Mouse (Mus musculus): ENCODE measurements around the gene Parp4. TPM values are rescaled to one million over a fixed set of nuclear protein-coding genes. Genes with fewer than 3 reads are reported as not detected.

The Parp4 gene
- polyA plus RNA-seq (2015; fragmentation: Nextera tagmentation; extraction: Ambion mirVana), result 0.93 and 1.5 TPM in 2 replicates

- H3K9me3 ChIP-seq (replicated peaks; ENCODE audit: control insufficient read depth, low read length, poor library complexity, severe bottlenecking), result no peaks in the 10 kb centered on the region
- H3K4me2 ChIP-seq (ENCODE audit: low read length), result peak within 1 kb of the TSS; percentile 59
- H3K27me3 ChIP-seq (ENCODE audit: control insufficient read depth, insufficient read depth, low read depth, low read length), result peaks cover 5% of the 10 kb centered on the region; the same call in 1 of the 2 replicates
- H3K36me3 ChIP-seq (ENCODE audit: control insufficient read depth, insufficient read depth, low read length), result no peaks in the 10 kb centered on the region
- no peak for ATAC-seq
- peak within 1 kb of the TSS; percentile 49 for H3K9ac ChIP-seq (ENCODE audit: low read depth, low read length)
- H3K4me1 ChIP-seq (ENCODE audit: control insufficient read depth, insufficient read depth, low read length), result 0 out of 2 replicates have a peak, but pooled peaks cover 4% of the 10 kb centered on the region
- no peak within 1 kb of the TSS for H3K27ac ChIP-seq (ENCODE audit: low read length)
- peak within 1 kb of the TSS; percentile 36 for H3K4me3 ChIP-seq (ENCODE audit: low read depth, low read length)
- WGBS, result 1% methylated on average over 24 of the region's 24 CpGs
Measured at GRCm38 (mm10) chr14:56575416-56575815, at the start of gene Parp4, which contains the start of gene Cenpj. TSS of gene Parp4 (plus strand) at chr14:56575619. TSS of gene Cenpj (minus strand) at chr14:56575425.

DNA sequence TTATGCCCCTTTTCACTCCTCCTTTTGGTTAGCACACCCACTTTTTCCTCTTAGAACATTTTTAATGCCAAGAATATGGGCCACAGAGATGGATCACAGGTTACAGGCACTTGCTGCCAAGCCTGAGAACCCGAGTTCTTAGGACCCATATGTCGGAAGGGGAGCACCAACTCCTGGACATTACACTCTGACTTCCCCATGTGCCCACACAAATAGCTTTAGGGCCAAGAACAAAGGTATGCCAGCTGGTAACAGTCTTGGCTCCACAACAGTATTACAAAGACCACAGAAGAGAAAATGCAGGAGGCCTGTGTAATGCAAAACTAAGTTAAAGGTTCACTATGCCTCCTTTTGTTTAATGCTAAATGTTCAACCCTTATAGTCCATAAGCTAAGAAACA lies 44.6 kb upstream of the Parp4 start:
- Histone ChIP-seq H3K9ac (ENCODE audit: low read depth, low read length) (no peak overlapping the region), H3K27me3 (ENCODE audit: control insufficient read depth, insufficient read depth, low read depth, low read length) (no peaks in the 10 kb centered on the region), H3K9me3 (replicated peaks; ENCODE audit: control insufficient read depth, low read length, poor library complexity, severe bottlenecking) (no peaks in the 10 kb centered on the region), H3K36me3 (ENCODE audit: control insufficient read depth, insufficient read depth, low read length) (0 out of 2 replicates have a peak, but pooled peaks cover 4% of the 10 kb centered on the region), H3K4me2 (ENCODE audit: low read length) (no peak overlapping the region), H3K27ac (ENCODE audit: low read length) (no peak overlapping the region), H3K4me1 (ENCODE audit: control insufficient read depth, insufficient read depth, low read length) (no peaks in the 10 kb centered on the region), H3K4me3 (ENCODE audit: low read depth, low read length) (no peak overlapping the region)
- ATAC-seq, result no peak
- WGBS, result 91% methylated on average over 2 of the region's 2 CpGs

- no peaks in the 10 kb centered on the region for H3K36me3 ChIP-seq (ENCODE audit: control insufficient read depth, insufficient read depth, low read length)
- no peak overlapping the region for H3K4me2 ChIP-seq (ENCODE audit: low read length)
- H3K27ac ChIP-seq (ENCODE audit: low read length), result no peak overlapping the region
- no peaks in the 10 kb centered on the region for H3K9me3 ChIP-seq (replicated peaks; ENCODE audit: control insufficient read depth, low read length, poor library complexity, severe bottlenecking)
- H3K27me3 ChIP-seq (ENCODE audit: control insufficient read depth, insufficient read depth, low read depth, low read length), result no peaks in the 10 kb centered on the region
- no peaks in the 10 kb centered on the region for H3K4me1 ChIP-seq (ENCODE audit: control insufficient read depth, insufficient read depth, low read length)
- 90% methylated on average over 1 of the region's 1 CpGs for WGBS
- H3K9ac ChIP-seq (ENCODE audit: low read depth, low read length), result no peak overlapping the region
- H3K4me3 ChIP-seq (ENCODE audit: low read depth, low read length), result no peak overlapping the region
- ATAC-seq, result no peak
Measured at GRCm38 (mm10) chr14:56544946-56545345, 30.5 kb upstream of the Parp4 start.

GRCm38 (mm10) chr14:56545491-56545890 lies 29.9 kb upstream of the Parp4 start:
- Histone ChIP-seq H3K27me3 (ENCODE audit: control insufficient read depth, insufficient read depth, low read depth, low read length) (no peaks in the 10 kb centered on the region), H3K4me2 (ENCODE audit: low read length) (no peak overlapping the region), H3K4me3 (ENCODE audit: low read depth, low read length) (no peak overlapping the region), H3K27ac (ENCODE audit: low read length) (no peak overlapping the region), H3K36me3 (ENCODE audit: control insufficient read depth, insufficient read depth, low read length) (no peaks in the 10 kb centered on the region), H3K4me1 (ENCODE audit: control insufficient read depth, insufficient read depth, low read length) (no peaks in the 10 kb centered on the region), H3K9ac (ENCODE audit: low read depth, low read length) (no peak overlapping the region), H3K9me3 (replicated peaks; ENCODE audit: control insufficient read depth, low read length, poor library complexity, severe bottlenecking) (no peaks in the 10 kb centered on the region)
- WGBS, result 95% methylated on average over 4 of the region's 4 CpGs
- no peak for ATAC-seq

- no peak overlapping the region for H3K4me3 ChIP-seq (ENCODE audit: low read depth, low read length)
- H3K27me3 ChIP-seq (ENCODE audit: control insufficient read depth, insufficient read depth, low read depth, low read length), result no peaks in the 10 kb centered on the region
- WGBS, result 81% methylated on average over 4 of the region's 4 CpGs
- no peak overlapping the region for H3K4me2 ChIP-seq (ENCODE audit: low read length)
- H3K9me3 ChIP-seq (replicated peaks; ENCODE audit: control insufficient read depth, low read length, poor library complexity, severe bottlenecking), result no peaks in the 10 kb centered on the region
- H3K9ac ChIP-seq (ENCODE audit: low read depth, low read length), result no peak overlapping the region
- H3K27ac ChIP-seq (ENCODE audit: low read length), result no peak overlapping the region
- ATAC-seq, result no peak
- H3K4me1 ChIP-seq (ENCODE audit: control insufficient read depth, insufficient read depth, low read length), result no peaks in the 10 kb centered on the region
- no peaks in the 10 kb centered on the region for H3K36me3 ChIP-seq (ENCODE audit: control insufficient read depth, insufficient read depth, low read length)
Measured at GRCm38 (mm10) chr14:56550960-56551359, 24.5 kb upstream of the Parp4 start.

- no peak overlapping the region for H3K27ac ChIP-seq (ENCODE audit: low read length)
- 94% methylated on average over 6 of the region's 6 CpGs for WGBS
- no peak overlapping the region for H3K4me2 ChIP-seq (ENCODE audit: low read length)
- H3K9me3 ChIP-seq (replicated peaks; ENCODE audit: control insufficient read depth, low read length, poor library complexity, severe bottlenecking), result no peaks in the 10 kb centered on the region
- ATAC-seq, result no peak
- H3K9ac ChIP-seq (ENCODE audit: low read depth, low read length), result no peak overlapping the region
- no peaks in the 10 kb centered on the region for H3K36me3 ChIP-seq (ENCODE audit: control insufficient read depth, insufficient read depth, low read length)
- H3K4me1 ChIP-seq (ENCODE audit: control insufficient read depth, insufficient read depth, low read length), result no peaks in the 10 kb centered on the region
- H3K4me3 ChIP-seq (ENCODE audit: low read depth, low read length), result no peak overlapping the region
- H3K27me3 ChIP-seq (ENCODE audit: control insufficient read depth, insufficient read depth, low read depth, low read length), result no peaks in the 10 kb centered on the region
Measured at GRCm38 (mm10) chr14:56552924-56553323, 22.5 kb upstream of the Parp4 start.

- Histone ChIP-seq H3K27ac (ENCODE audit: low read length) (no peak overlapping the region), H3K4me2 (ENCODE audit: low read length) (no peak overlapping the region), H3K9me3 (replicated peaks; ENCODE audit: control insufficient read depth, low read length, poor library complexity, severe bottlenecking) (no peaks in the 10 kb centered on the region), H3K36me3 (ENCODE audit: control insufficient read depth, insufficient read depth, low read length) (no peaks in the 10 kb centered on the region), H3K27me3 (ENCODE audit: control insufficient read depth, insufficient read depth, low read depth, low read length) (no peaks in the 10 kb centered on the region), H3K9ac (ENCODE audit: low read depth, low read length) (no peak overlapping the region), H3K4me3 (ENCODE audit: low read depth, low read length) (no peak overlapping the region), H3K4me1 (ENCODE audit: control insufficient read depth, insufficient read depth, low read length) (no peaks in the 10 kb centered on the region)
- ATAC-seq, result no peak
- 92% methylated on average over 7 of the region's 7 CpGs for WGBS
Measured at GRCm38 (mm10) chr14:56553331-56553730, 22.1 kb upstream of the Parp4 start.

- no peak overlapping the region for H3K27ac ChIP-seq (ENCODE audit: low read length)
- H3K4me1 ChIP-seq (ENCODE audit: control insufficient read depth, insufficient read depth, low read length), result no peaks in the 10 kb centered on the region
- H3K27me3 ChIP-seq (ENCODE audit: control insufficient read depth, insufficient read depth, low read depth, low read length), result no peaks in the 10 kb centered on the region
- 97% methylated on average over 2 of the region's 2 CpGs for WGBS
- no peaks in the 10 kb centered on the region for H3K36me3 ChIP-seq (ENCODE audit: control insufficient read depth, insufficient read depth, low read length)
- no peak overlapping the region for H3K4me3 ChIP-seq (ENCODE audit: low read depth, low read length)
- H3K4me2 ChIP-seq (ENCODE audit: low read length), result no peak overlapping the region
- no peak for ATAC-seq
- no peaks in the 10 kb centered on the region for H3K9me3 ChIP-seq (replicated peaks; ENCODE audit: control insufficient read depth, low read length, poor library complexity, severe bottlenecking)
- H3K9ac ChIP-seq (ENCODE audit: low read depth, low read length), result no peak overlapping the region
Measured at GRCm38 (mm10) chr14:56554716-56555115, 20.7 kb upstream of the Parp4 start.

DNA sequence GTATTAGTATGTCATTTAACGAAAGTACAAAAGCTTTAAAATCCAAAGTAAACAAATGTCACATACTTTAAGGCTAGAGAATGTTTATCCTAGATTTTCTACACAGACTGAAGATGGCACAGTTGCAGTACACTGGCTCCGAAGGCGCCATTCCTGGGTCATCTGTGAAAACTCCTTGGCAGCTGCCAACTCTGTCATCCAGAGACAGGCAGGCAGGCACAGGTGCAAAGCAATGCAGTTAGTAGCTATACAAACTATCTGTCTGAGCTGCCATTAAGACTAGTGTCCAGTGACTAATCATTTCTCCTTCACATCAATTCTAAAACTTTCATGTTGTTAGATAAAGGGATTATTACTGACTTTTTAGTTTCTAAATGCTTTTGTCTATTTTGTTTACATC lies 16.3 kb upstream of the Parp4 start:
- no peaks in the 10 kb centered on the region for H3K27me3 ChIP-seq (ENCODE audit: control insufficient read depth, insufficient read depth, low read depth, low read length)
- no peak for ATAC-seq
- H3K4me3 ChIP-seq (ENCODE audit: low read depth, low read length), result no peak overlapping the region
- no peak overlapping the region for H3K27ac ChIP-seq (ENCODE audit: low read length)
- no peaks in the 10 kb centered on the region for H3K36me3 ChIP-seq (ENCODE audit: control insufficient read depth, insufficient read depth, low read length)
- H3K9me3 ChIP-seq (replicated peaks; ENCODE audit: control insufficient read depth, low read length, poor library complexity, severe bottlenecking), result no peaks in the 10 kb centered on the region
- WGBS, result 93% methylated on average over 3 of the region's 3 CpGs
- H3K9ac ChIP-seq (ENCODE audit: low read depth, low read length), result no peak overlapping the region
- no peaks in the 10 kb centered on the region for H3K4me1 ChIP-seq (ENCODE audit: control insufficient read depth, insufficient read depth, low read length)
- H3K4me2 ChIP-seq (ENCODE audit: low read length), result no peak overlapping the region

Measured in midbrain, embryonic 16.5 days (tissue).